Mouse (Mus musculus) erythroid progenitor cell, adult 5-6 weeks (primary cell): Measurements from ENCODE around the gene Hist1h3c. TPM values are rescaled to one million over a fixed set of nuclear protein-coding genes. Genes with fewer than 3 reads are reported as not detected.
A peak's percentile ranks its signal among the peaks of the same experiment; 100 is the strongest.
"Not testable (repeated sequence)": the region's sequence is repeated elsewhere in the genome, so short reads cannot be mapped to it uniquely, and the experiment has no call there.

Source experiments
- ATAC-seq: replicated peaks from 2 replicates; pipeline ENCODE4 v1.8.0; 2016; ENCODE audit warnings: moderate number of reproducible peaks, mild to moderate bottlenecking, moderate TSS enrichment, inconsistent platforms; ENCODE audit not compliant: poor library complexity, low FRiP score, severe bottlenecking
- total RNA-seq, 2 experiments: library from RNA; stranded (forward) in 1 of 2; stranded (reverse) in 1 of 2; fragments of 150-400 nt in 1 of 2; fragments of 186-747, 209-891 nt in 1 of 2; gene quantifications; 2 replicates each; pipeline versions ENCODE4 v1.2.3 to v1.2.4; 2015 to 2017; ENCODE audit warnings: low replicate concordance in 2 of 2

The Hist1h3c gene
- total RNA-seq, 2 experiments from 2014 or later = 474 to 2,217 TPM

DNA sequence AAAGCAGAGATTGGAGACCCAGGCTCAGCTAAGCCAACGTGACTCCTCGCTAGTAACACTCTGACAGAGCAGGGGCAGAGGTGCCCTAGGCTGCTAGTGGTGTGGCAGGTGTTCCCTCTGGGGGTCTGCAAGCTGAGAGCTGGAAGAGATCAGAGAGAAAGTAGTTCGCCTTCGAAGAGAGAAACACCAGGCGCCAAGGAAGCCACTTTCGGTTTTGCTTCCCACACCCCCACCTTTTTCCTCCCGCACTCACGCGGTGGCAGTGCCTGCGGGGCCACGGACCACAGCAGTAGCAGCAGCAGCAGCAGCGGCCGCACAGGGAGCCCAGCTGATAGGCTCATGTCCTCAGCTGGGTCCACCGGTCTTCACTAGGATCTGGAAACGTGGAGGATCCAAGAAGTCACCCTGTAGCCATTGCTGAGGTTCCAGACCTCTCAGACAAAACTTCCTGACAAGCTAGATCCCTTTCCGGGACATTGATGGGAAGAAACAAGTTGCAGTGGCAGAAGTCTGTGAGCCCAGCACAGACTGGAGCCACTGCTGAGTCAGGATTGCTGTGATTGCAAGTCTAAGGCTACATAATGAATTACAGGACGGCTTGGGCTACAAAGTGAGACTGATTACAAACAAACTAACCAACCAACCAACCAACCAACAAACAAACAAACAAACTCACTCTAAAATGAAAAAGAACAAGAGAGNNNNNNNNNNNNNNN is 34.9 kb downstream of the Hist1h3c start, which contains the start of gene Hfe:
TSS of gene Hfe (minus strand) at position 481 of the 716 bp plus-strand sequence.
- peak; percentile 59 for ATAC-seq

GRCm38 (mm10) chr13:23709714-23710373 is 35.6 kb downstream of the Hist1h3c start:
- ATAC-seq = no peak

DNA sequence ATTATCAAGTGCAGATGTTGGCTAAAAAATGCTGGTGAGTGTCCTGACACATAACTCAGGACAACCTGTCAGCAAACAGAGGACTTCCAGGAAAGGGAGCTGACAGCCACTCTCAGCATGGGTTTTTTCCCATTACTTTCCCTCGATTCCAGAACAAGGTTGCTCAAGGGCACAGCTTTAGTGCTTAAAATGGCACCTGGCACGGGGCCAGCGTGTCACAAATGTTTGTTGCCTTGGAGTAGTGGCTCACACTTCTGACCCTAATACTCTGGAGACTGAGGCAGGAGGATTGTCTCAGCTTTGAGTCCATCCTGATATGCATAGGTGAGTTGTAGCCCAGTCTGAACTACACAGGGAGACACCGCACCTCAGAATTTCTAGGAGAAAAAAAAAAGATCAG is 36.7 kb downstream of the Hist1h3c start:
- no peak for ATAC-seq

DNA sequence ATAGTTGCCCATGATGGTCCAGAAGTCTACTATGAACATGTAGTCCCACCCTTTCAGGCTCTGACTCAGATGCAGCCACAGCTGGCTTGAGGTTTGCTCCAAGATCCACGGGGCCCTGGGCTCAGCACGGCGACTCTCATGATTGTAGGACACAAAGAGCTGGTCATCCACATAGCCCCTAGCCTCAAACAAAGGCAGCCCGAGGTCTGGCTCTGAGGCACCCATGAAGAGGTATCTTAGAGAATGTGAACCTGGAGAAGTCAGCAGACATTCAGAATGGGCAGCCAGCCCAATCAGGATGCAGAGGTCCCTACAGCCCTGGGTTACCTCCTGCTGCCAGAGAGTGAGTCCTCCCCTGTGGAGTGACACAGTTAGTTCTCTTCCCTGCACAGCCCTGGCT is 37.4 kb downstream of the Hist1h3c start:
- ATAC-seq = no peak

GRCm38 (mm10) chr13:23706771-23707170 is 38.6 kb downstream of the Hist1h3c start:
- ATAC-seq = no peak

GRCm38 (mm10) chr13:23705751-23706356 is 39.5 kb downstream of the Hist1h3c start:
- no peak for ATAC-seq

DNA sequence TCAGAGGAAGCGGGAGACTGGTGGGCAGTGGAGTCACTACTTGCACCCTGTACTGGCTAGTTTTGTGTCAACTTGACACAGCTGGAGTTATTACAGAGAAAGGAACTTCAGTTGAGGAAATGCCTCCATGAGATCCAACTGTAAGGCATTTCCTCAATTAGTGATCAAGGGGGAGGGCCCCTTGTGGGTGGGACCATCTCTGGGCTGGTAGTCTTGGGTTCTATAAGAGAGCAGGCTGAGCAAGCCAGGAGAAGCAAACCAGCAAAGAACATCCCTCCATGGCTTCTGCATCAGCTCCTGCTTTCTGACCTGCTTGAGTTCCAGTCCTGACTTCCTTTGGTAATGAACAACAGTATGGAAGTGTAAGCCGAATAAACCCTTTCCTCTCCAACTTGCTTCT is 42.6 kb downstream of the Hist1h3c start:
- not testable (repeated sequence) for ATAC-seq

GRCm38 (mm10) chr13:23702220-23702619 is 43.2 kb downstream of the Hist1h3c start:
- ATAC-seq = no peak

- peak; percentile 56 for ATAC-seq
Observed at GRCm38 (mm10) chr13:23700786-23701520, 44.4 kb downstream of the Hist1h3c start.

GRCm38 (mm10) chr13:23699767-23700166 is 45.6 kb downstream of the Hist1h3c start:
- no peak for ATAC-seq

DNA sequence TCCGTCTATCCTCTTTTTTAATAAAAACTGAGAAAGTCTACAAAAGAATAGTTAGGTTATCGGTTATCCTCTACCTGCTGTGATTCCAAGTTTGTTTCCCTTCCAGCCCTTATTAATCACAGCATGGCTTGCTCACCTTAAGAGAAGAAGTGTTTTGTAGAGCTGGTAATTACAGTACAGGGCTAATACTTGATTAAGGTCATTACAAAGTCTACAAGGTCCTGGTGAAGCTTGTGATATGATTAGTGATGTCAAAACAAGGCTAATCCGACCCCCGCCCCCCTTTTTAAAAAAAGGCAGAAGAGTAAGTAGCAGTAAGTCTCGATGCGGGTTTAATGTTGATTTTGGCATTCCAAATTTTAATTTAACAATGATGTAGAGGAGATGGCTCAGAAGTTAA is 46.4 kb downstream of the Hist1h3c start:
- ATAC-seq = no peak

- peak; percentile 80 for ATAC-seq
Observed at GRCm38 (mm10) chr13:23698300-23698693, 47.1 kb downstream of the Hist1h3c start, which contains the start of gene Hist1h4c. Hist1h4c (minus strand) TSS chr13:23698454.

GRCm38 (mm10) chr13:23697491-23698299 is 47.7 kb downstream of the Hist1h3c start:
- ATAC-seq = peak; percentile 67

DNA sequence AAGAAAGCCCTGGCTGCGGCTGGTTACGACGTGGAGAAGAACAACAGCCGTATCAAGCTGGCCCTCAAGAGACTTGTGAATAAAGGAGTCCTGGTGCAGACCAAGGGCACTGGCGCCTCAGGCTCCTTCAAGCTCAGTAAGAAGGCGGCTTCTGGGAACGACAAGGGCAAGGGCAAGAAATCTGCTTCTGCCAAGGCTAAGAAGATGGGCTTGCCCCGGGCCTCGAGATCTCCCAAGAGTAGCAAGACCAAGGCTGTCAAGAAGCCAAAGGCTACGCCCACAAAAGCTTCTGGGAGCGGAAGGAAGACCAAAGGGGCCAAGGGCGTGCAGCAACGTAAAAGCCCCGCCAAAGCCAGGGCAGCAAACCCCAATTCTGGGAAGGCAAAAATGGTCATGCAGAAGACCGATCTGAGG is 49.3 kb downstream of the Hist1h3c start:
- no peak for ATAC-seq

DNA sequence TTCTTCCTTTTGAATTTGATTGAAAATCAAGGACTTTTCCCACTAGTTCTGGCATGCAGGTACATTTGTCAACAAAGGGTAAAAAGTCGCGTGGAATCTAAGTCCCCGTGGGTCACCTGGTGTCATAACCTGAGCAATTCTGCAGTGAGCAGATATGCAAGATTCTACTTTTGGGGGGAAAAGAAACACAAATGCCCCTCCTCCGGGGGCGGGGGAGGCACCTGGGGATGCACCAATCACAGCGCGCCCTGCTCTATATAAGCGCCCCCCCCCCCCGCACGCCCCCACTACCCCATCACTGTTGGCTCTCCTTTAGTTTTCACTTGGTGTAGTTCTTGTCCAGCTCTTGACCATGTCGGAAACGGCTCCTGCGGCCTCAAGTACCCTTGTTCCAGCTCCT is 49.9 kb downstream of the Hist1h3c start, which contains the start of gene Hist1h1t:
TSS of gene Hist1h1t (plus strand) at position 301 of the 400 bp plus-strand sequence.
- no peak for ATAC-seq
